Mouse (Mus musculus) lung, embryonic 14.5 days (tissue): ENCODE results near the gene Psors1c2. TPM values are rescaled to one million over a fixed set of nuclear protein-coding genes. Genes with fewer than 3 reads are reported as not detected.

ENCODE experiments used
- ATAC-seq: fragments of 200-750 bp; cut with Nextera tagmentation; 2 replicates; pipeline ENCODE4 v1.8.0; 2017; ENCODE audit warnings: mild to moderate bottlenecking, moderate TSS enrichment, moderate library complexity; ENCODE audit not compliant: insufficient read depth
- DNase-seq: peaks from one replicate; pipeline ENCODE4 v3.0.0-alpha.2; 2015
- H3K27ac ChIP-seq: fragments of 300-500 bp; sonication (generic); 2 replicates; pipeline ENCODE4 v1.5.1; 2014; ENCODE audit warnings: low read depth, mild to moderate bottlenecking, moderate library complexity
- H3K27me3 ChIP-seq: fragments of 300-500 bp; sonication (generic); 2 replicates; pipeline ENCODE4 v1.6.1; 2014; ENCODE audit warnings: low read length, control low read depth; ENCODE audit not compliant: insufficient read depth
- H3K36me3 ChIP-seq: fragments of 300-500 bp; sonication (generic); 2 replicates; pipeline ENCODE4 v1.6.1; 2014; ENCODE audit warnings: control low read depth; ENCODE audit not compliant: insufficient read depth
- H3K4me1 ChIP-seq: fragments of 300-500 bp; sonication (generic); 2 replicates; pipeline ENCODE4 v1.6.1; 2014; ENCODE audit warnings: antibody characterized with exemption, control low read depth; ENCODE audit not compliant: insufficient read depth
- H3K4me2 ChIP-seq: fragments of 300-500 bp; sonication (generic); 2 replicates; pipeline ENCODE4 v1.6.1; 2014; ENCODE audit warnings: mild to moderate bottlenecking
- H3K4me3 ChIP-seq: fragments of 300-500 bp; sonication (generic); 2 replicates; pipeline ENCODE4 v1.5.1; 2014; ENCODE audit warnings: low read depth, low read length
- H3K9ac ChIP-seq: fragments of 300-500 bp; sonication (generic); 2 replicates; pipeline ENCODE4 v1.6.1; 2014
- H3K9me3 ChIP-seq: fragments of 300-500 bp; sonication (generic); 2 replicates; pipeline ENCODE4 v1.6.1; 2016; ENCODE audit warnings: low read depth, low read length, control low read depth
- CTCF ChIP-seq: IDR thresholded peaks from 2 replicates; pipeline ENCODE4 v1.5.1; 2016; ENCODE audit warnings: antibody characterized with exemption, low read depth
- whole genome bisulfite sequencing: fragments of 180-500 bp; shearing (Covaris S2); extraction: QIAGEN DNeasy Blood & Tissue Kit; methylation state at CpG from one replicate; pipeline ENCODE4 v1.1.7; 2014; 5-methylcytosine and 5-hydroxymethylcytosine counted together
- polyA plus RNA-seq: library from polyadenylated mRNA; unstranded; fragments of >200 nt; fragmentation: Nextera tagmentation; extraction: Ambion mirVana; gene quantifications from 2 replicates; pipeline ENCODE4 v1.2.1, GENCODE M21; 2014

Gene Psors1c2
- 0.82 and 0.84 TPM in 2 replicates for polyA plus RNA-seq

DNA sequence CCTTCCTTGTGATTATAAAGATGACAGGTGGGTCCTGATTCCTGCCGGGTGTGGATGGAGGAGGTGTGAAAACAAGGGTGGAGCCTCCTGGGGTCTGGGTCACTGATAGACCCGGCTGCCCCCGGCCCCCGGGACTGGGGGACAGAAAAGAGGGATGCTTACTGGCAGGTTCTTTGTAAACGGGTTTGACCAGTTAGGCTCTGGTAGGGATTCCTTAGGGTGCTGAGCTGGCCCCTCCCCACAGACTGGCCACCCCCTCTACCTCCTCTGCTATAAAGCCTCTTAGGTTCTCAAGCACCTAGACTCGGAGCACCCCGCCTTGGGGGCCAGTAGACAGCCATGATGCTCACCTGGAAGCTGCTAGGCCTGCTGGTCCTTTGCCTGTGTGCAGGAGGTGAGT, at the start of gene Psors1c2:
Gene Psors1c2 (plus strand): TSS at position 301 of the 400 bp plus-strand sequence.
- Histone ChIP-seq H3K9me3 (no peaks in the 10 kb centered on the region), H3K27ac (no peak within 1 kb of the TSS), H3K4me3 (no peak within 1 kb of the TSS), H3K9ac (no peak within 1 kb of the TSS), H3K4me1 (no peaks in the 10 kb centered on the region), H3K27me3 (no peaks in the 10 kb centered on the region), H3K36me3 (peaks cover 25% of the 10 kb centered on the region), H3K4me2 (no peak within 1 kb of the TSS)
- DNase-seq: no peak
- WGBS: 20% methylated on average over 7 of the region's 7 CpGs
- no peak for TF ChIP-seq CTCF
- ATAC-seq: peak; percentile 17; the same call in 1 of the 2 replicates

DNA sequence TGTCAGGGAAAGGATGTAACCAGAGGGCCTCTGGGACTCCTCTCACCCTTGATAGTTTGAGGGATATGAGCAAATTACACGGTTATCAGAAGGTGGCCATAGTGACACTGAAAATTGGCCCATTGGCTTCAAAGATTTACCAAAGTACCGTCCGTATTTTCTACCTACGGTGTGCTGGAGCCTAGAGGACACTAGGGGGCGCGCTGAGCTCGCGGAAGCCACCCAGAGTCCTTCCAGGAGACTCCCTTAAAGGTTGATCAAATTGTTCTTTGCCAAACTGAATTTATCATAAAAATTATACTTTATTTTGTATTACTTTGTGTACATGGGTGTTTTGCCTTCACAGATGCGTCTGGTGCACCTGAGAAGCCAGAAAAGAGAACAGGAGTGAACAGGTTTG, 48.9 kb upstream of the Psors1c2 start:
- H3K36me3 ChIP-seq: no peaks in the 10 kb centered on the region
- no peak overlapping the region for H3K4me3 ChIP-seq
- no peak overlapping the region for H3K9ac ChIP-seq
- H3K4me2 ChIP-seq: no peak overlapping the region
- peak; percentile 83 for DNase-seq
- under 1% methylated on average over 9 of the region's 9 CpGs for WGBS
- H3K27me3 ChIP-seq: no peaks in the 10 kb centered on the region
- H3K4me1 ChIP-seq: no peaks in the 10 kb centered on the region
- ATAC-seq: no peak
- no peak overlapping the region for H3K27ac ChIP-seq
- peak; percentile 89 for TF ChIP-seq CTCF
- H3K9me3 ChIP-seq: no peaks in the 10 kb centered on the region

DNA sequence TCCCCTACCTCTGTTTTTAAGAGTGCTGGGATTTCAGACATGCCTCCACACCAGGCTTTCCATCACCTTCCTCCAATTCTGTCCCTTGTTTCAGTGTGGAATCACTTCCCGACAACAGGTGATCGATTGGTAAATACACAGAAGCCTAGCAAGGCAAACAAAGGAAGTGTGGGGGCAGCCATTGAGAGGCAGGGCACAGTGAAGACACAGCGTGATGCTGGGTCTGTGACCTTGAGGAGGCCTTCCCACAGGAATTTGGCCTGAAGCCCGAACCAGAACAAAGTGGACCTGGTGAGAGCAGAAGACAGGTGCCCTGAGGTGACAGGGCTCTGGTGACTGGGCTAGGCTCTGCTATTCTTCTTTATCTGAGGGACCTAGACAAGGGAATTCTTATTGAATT, 47.3 kb upstream of the Psors1c2 start:
- Histone ChIP-seq H3K4me1 (no peaks in the 10 kb centered on the region), H3K27ac (no peak overlapping the region), H3K9me3 (no peaks in the 10 kb centered on the region), H3K4me2 (no peak overlapping the region), H3K36me3 (no peaks in the 10 kb centered on the region), H3K9ac (no peak overlapping the region), H3K27me3 (no peaks in the 10 kb centered on the region), H3K4me3 (no peak overlapping the region)
- WGBS: 14% methylated on average over 4 of the region's 4 CpGs
- no peak for TF ChIP-seq CTCF
- ATAC-seq (no peak), DNase-seq (no peak)

DNA sequence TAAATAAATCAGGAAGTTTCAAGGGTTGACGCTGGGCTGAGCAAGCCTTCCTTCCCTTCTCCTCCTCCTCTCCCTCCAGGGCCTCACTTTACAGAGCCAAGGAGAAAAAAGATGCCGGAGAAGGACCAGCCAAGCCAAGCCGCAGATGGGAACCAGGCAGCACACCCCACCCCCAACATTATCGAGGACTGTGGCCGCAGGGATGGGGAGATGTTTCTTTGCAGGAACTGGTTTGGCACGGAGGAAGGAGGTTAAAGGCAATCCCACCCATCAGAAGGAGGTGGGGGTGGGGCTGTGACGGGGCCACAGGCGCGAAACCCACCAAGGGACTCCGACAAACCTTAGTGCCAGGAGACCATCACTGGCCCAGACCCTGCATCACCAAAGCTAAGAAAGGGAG, 46.3 kb upstream of the Psors1c2 start:
- 39% methylated on average over 10 of the region's 10 CpGs for WGBS
- no peak overlapping the region for H3K4me3 ChIP-seq
- no peaks in the 10 kb centered on the region for H3K27me3 ChIP-seq
- no peak overlapping the region for H3K4me2 ChIP-seq
- H3K9ac ChIP-seq: no peak overlapping the region
- H3K36me3 ChIP-seq: no peaks in the 10 kb centered on the region
- DNase-seq (no peak), ATAC-seq (no peak)
- no peaks in the 10 kb centered on the region for H3K9me3 ChIP-seq
- no peaks in the 10 kb centered on the region for H3K4me1 ChIP-seq
- no peak for TF ChIP-seq CTCF
- H3K27ac ChIP-seq: no peak overlapping the region

DNA sequence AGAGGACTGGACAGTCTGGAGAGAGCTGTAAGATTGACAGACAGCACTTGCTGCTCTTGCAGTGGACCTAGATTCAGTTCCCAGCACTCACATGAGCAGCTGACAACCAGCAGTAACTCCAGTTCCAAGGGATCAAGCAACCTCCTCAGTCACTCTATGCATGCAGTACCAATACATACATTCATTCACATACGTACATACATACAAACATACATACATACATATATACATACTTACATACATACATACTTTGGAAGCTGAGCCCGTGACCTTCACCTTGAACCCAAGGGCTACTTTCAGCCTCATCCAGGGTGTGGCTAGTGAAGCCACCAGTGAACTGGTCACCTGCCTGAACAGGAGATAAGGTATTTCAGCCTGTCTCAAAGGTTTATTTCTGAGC, 45.0 kb upstream of the Psors1c2 start:
- DNase-seq (no peak), ATAC-seq (no peak)
- Histone ChIP-seq H3K36me3 (no peaks in the 10 kb centered on the region), H3K4me3 (no peak overlapping the region), H3K9ac (no peak overlapping the region), H3K27me3 (no peaks in the 10 kb centered on the region), H3K4me2 (no peak overlapping the region), H3K27ac (no peak overlapping the region), H3K9me3 (no peaks in the 10 kb centered on the region), H3K4me1 (no peaks in the 10 kb centered on the region)
- TF ChIP-seq CTCF: no peak
- 83% methylated on average over 2 of the region's 2 CpGs for WGBS

DNA sequence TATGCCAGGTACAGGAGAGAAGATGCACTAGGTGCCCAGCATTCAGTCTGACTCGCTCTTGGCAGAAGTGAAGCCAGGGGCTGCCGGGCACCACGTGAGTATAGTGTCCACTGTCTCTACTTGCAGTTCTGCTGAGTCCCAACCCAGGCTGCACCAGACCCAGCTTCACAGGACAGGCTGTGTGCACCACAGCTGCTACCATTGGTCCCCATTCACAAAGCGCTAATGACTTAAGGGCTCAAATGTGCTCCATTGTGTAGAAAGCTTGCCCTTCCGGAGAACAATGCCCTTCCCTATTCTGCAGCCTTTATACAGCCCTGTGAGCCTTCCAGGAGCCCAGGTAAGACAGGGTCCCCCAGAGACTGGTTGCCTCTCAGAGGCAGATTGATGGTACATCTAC, 42.7 kb upstream of the Psors1c2 start:
- DNase-seq: no peak
- no peak overlapping the region for H3K27ac ChIP-seq
- WGBS: 71% methylated on average over 5 of the region's 5 CpGs
- H3K4me1 ChIP-seq: no peaks in the 10 kb centered on the region
- H3K9me3 ChIP-seq: no peaks in the 10 kb centered on the region
- no peak for TF ChIP-seq CTCF
- no peak overlapping the region for H3K4me3 ChIP-seq
- H3K9ac ChIP-seq: no peak overlapping the region
- no peak for ATAC-seq
- H3K4me2 ChIP-seq: no peak overlapping the region
- H3K36me3 ChIP-seq: no peaks in the 10 kb centered on the region
- H3K27me3 ChIP-seq: no peaks in the 10 kb centered on the region

DNA sequence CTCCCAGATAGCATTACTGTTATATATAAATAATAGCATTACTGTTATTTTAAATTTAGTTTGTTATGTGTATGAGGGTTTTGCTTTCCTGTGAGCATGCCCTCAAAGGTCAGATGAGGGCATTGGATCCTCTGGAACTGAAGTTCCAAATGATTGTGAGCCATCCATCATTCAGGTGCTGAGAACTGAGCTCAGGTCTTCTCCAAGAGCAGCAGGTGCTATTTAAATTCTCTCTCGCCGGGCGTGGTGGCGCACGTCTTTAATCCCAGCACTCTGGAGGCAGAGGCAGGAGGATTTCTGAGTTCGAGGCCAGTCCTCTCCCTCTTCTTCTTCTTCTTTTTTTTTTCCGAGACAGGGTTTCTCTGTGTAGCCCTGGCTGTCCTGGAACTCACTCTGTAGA, 35.9 kb upstream of the Psors1c2 start:
- Histone ChIP-seq H3K27ac (no peak overlapping the region), H3K9me3 (no peaks in the 10 kb centered on the region), H3K4me1 (no peaks in the 10 kb centered on the region), H3K9ac (no peak overlapping the region), H3K4me3 (no peak overlapping the region), H3K27me3 (no peaks in the 10 kb centered on the region), H3K4me2 (no peak overlapping the region), H3K36me3 (no peaks in the 10 kb centered on the region)
- TF ChIP-seq CTCF: no peak
- DNase-seq: no peak
- no peak for ATAC-seq
- WGBS: 95% methylated on average over 7 of the region's 7 CpGs

DNA sequence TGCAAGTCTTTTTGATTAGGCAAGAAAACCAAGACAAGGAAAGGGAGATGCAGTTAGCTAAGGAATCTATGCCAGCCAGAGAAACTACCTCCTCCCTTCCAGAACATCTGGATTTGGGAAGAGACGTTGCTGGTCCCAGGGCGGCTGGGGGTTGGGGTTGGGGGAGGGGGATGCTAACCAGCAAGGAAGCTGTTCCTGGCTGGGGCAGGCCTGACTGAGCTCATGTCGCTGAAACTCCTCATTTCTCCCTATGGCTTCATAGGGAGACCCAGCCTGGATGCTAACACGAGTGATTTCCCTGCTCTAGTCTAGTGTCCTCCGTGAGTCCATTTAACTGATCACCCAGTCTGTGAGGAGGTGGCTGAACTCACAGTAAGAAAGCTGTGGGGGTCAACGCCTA, 30.8 kb upstream of the Psors1c2 start:
- 9% methylated on average over 6 of the region's 6 CpGs for WGBS

More for the DNA sequence above, 30.8 kb upstream of the Psors1c2 start:
- no peak for TF ChIP-seq CTCF
- Histone ChIP-seq H3K4me1 (no peaks in the 10 kb centered on the region), H3K27ac (no peak overlapping the region), H3K36me3 (no peaks in the 10 kb centered on the region), H3K9ac (no peak overlapping the region), H3K4me2 (no peak overlapping the region), H3K4me3 (no peak overlapping the region), H3K27me3 (peaks cover 16% of the 10 kb centered on the region), H3K9me3 (no peaks in the 10 kb centered on the region)
- ATAC-seq (no peak), DNase-seq (no peak)
